Mouse (Mus musculus) right cerebral cortex, adult 18-20 months (tissue): ENCODE results near the gene Copg2.

Experiments used
- DNase-seq: peaks from one replicate; pipeline ENCODE4 v3.0.0; 2022; ENCODE audit warnings: mixed read lengths

The Copg2 gene

DNA sequence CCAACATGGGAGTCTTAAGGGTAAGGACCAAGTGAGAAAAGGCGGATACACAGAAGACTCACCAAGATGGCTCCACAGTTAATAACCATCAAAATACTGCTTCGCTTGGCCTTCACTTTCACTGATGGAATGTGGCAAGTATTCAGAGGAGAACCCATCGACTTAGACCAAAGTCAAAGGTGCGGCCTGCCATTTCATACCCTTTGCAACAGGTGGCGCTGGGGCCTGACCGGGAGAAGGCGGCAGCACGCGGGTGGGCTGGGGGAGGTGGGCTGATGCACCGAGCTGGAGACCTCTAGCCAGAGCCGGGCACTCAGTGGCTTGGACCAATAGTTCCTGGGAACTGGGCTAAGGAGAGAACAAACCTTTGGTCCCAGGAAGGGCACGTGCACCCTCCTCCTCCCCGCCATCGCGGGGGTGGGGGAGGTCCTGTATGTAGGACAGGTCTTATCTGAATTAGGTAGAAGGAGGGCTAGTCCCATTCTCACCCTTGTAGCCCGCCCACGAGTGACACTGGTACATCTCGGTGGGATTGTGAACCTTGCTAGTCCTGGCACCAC is 163.9 kb downstream of the Copg2 start:
- no peak for DNase-seq

DNA sequence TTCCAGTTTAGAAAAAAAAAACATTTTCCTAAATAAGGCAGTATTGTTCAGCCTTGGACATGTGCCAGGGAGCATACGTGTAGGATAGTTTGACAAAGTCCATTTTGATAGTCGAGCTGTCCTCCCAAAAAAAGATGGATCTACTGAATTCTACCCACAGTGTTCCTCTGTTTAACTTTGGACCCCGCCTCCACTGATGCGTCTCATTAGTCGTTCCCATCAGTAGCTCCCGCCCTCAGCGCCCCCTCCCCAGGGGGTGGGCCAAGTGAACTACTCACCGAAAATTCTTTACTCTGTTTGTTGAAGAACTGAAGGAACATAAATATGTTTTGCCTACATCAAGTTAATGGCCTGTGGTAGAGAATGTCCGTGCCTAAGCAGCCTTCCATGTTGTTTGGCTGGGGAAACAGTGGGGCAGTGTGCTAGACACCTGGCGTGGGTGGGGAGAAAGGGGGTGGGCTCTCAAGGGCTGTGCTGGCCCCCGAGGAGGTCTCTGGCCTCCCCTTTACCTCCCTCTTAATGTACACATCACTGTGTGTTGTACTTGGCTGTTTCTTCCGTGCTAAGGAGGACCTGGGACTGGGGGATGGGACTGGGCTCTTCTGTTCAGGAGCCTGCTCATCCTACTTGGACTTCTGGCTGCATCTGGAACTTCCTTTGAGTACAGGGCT is 166.2 kb downstream of the Copg2 start:
- DNase-seq: no peak

- DNase-seq: no peak
These were observed 173.3 kb downstream of the Copg2 start, which contains the start of gene Mest for GRCm38 (mm10) chr6:30723331-30723730. Mest (plus strand) TSS chr6:30723547.

DNA sequence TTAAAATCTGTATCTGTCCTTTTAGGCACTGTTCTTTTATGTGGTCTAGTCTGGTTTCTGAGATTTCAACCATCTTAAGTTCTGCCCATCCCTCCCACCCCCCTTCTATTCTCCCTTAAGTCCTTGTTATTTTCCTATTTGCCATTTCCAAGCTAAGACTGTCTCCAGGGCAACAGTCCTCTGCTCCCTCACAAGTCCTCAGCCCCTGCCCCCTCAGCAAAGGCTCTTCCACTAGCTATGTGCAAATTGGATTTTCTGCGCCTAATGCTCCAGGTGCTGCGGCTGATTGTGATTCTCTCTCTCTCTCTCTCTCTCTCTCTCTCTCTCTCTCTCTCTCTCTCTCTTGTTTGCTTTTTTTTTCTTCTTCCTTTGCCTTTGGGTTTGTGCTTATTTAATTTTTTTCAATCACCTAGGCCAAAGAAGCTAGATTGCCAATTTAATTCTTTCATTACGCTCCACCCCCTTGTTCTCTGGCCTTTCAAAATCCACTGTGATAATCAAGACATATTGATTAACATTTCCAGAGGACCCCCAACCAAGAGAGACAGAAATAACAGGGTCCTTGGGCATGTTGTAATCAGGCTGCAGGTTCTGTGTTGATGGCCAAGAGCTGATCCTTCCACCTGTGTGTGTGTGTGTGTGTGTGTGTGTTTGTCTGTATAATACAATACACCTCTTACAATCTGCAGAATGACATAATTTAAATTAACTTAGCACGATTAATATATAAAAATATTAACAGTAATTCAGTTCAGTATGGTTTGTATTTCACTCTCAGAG is 174.0 kb downstream of the Copg2 start:
- DNase-seq: no peak

GRCm38 (mm10) chr6:30716796-30717195 is 179.8 kb downstream of the Copg2 start:
- peak; percentile 32 for DNase-seq

DNA sequence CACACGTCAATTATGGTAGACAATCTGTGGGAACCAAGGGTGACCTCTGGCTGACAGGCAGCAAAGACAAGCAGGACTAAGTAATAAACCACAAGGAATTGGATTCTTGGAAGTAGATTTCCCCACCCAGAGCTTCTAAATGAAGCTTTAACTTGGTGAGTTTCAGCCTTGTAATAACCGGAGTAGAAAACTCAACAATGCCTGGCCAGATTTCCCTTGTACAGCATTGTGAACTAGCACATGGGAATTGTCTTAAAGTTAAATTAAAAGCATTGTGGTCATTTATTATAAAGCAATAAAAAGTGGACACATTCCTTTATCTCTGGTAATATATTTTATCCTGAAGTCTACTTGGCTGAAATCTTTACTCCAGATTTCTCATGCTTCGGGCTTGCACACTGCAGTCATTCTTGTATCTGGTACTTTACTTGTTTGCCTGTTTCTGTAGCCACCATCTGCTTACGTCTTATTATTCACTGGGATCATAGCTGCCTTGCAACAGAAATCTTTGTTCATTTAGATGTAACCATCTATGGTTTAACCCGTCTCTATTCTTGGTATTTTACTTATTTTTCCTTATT is 181.6 kb downstream of the Copg2 start:
- no peak for DNase-seq

DNA sequence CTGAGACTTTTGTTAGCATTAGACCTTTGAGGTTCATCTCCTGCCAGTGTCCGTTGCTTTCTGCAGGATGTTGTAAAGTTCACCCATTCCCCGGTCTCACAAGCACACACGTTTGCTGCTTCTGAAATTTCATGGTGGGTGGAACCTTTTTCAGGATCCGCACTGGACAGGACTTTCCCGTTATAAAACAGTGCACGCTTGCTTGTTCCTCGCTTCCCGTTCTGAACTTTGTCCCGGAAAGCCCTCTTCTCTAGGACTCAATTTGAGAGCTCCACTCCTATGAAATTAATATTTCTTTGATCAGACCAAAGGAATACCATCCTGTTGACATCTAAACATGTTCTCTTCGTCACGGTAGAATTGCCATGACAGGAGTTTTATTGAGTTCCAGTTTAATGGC is 182.7 kb downstream of the Copg2 start:
- DNase-seq: no peak

DNA sequence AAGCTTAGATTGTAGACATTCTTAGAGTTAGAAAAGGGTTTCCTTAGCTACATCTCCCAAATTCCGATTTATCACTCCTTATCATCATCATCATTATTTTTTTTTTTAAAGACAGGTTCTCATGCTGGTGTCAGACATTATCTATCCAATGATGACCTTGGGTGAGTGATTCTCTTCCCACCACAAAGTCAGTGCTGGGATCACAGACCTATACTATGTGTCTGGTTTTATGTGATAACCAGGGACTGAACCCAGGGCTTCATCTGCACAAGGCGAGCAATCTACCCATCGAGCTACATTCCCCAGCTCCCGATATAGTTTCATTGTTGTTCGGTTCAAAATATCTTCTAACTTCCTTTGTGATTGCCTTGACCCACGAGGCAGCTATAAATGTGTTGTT is 183.1 kb downstream of the Copg2 start:
- DNase-seq: no peak

GRCm38 (mm10) chr6:30712484-30712883 is 184.1 kb downstream of the Copg2 start:
- no peak for DNase-seq

DNA sequence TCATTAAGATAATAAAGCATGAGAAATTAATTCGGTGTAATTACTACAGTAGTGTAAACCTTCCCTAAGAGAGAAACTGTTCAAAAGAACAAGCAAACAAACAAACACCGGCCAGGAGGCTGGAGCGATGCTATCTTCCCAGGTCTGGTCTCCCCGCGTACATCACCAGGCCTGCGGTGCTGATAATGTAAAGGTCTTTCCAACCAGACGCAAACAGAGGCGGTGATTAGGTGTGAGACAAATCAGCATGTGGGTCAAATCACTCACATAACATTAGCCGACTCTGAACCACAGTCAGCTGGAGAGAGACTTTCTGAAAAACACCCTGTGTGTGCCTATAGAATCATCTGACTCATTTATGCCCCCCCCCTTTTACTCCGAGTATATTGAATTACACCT is 185.2 kb downstream of the Copg2 start:
- no peak for DNase-seq

- DNase-seq: no peak
These were observed 185.9 kb downstream of the Copg2 start for GRCm38 (mm10) chr6:30710371-30711364.

- no peak for DNase-seq
These were observed 187.5 kb downstream of the Copg2 start for GRCm38 (mm10) chr6:30709115-30709514.

GRCm38 (mm10) chr6:30703977-30704602 is 192.5 kb downstream of the Copg2 start:
- no peak for DNase-seq

DNA sequence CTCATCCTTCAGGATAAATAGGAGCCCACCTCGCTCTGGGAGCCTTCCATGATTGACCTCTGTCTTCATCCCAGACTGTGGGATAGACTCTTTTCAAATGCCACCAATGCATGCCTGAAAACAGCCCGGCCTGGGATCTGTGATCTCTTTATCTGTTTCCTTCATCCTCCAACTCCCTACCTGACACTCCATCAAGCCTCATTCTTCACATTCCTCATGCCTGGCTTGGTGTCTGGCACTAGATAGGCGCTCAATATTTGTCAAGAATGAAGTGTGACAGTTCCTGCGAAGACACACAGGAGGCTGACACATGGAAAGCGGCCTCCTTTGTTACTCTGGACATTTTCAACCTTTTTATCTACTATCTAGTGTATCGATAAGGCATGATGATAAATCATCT is 193.1 kb downstream of the Copg2 start:
- no peak for DNase-seq

- DNase-seq: no peak
These were observed 193.7 kb downstream of the Copg2 start for GRCm38 (mm10) chr6:30702881-30703280.

GRCm38 (mm10) chr6:30700182-30700581 is 196.4 kb downstream of the Copg2 start:
- no peak for DNase-seq

- DNase-seq: no peak
These were observed 198.6 kb downstream of the Copg2 start for GRCm38 (mm10) chr6:30698036-30698435.
